ENCODE assay signal across 8 mouse cellular contexts in genomic region chr11:54984085-54984484, GRCm38 (mm10). TPM values are rescaled to one million over a fixed set of nuclear protein-coding genes. Genes with fewer than 3 reads are reported as not detected.
DNase-seq lines count a peak whose midpoint lies in the region; ATAC-seq lines count a peak whose summit lies in the region.

No protein-coding gene starts in this region.

- no peak for ATAC-seq in cerebellum, adult (ENCODE audit: insufficient number of reproducible peaks, low FRiP score, low TSS enrichment)

- DNase-seq in cerebellum, adult 11 months = peak; percentile 62
- peak; percentile 55 for DNase-seq in Muller cell, postnatal 12 days (ENCODE audit: inconsistent ontology term)
- peak; percentile 84 for DNase-seq in cerebellum, adult 9-10 months
- peak; percentile 47 to 55 for DNase-seq in gastrocnemius, adult 8-10 months (ENCODE audit: low spot score in 2 of 2)
- DNase-seq in kidney, postnatal 4 days = peak; percentile 89 to 91
- DNase-seq in lung, adult 18-20 months = peak; percentile 62 to 73
- DNase-seq in right cerebral cortex, postnatal 36 days (ENCODE audit: low spot score in 2 of 2) = peak; percentile 51 to 54

RNA-seq across cellular contexts. Expression of gene Tnip1, which starts 21.4 kb away (rescaled TPM):
- total RNA-seq in gastrocnemius, adult 8-10 months (2022) = 10 to 100 TPM; 33.2 to 42.3 (median 37.1) TPM

RNA-seq across cellular contexts. Expression of gene Anxa6, which starts 49.2 kb away (rescaled TPM):
- total RNA-seq in gastrocnemius, adult 8-10 months (2022) = 100 to 1,000 TPM; 160 to 179 (median 170) TPM
